Mouse (Mus musculus) frontal cortex, adult 2 months (tissue): ENCODE measurements around the gene Rtn4rl1. TPM values are rescaled to one million over a fixed set of nuclear protein-coding genes. Genes with fewer than 3 reads are reported as not detected.
A peak's percentile ranks its signal among the peaks of the same experiment; 100 is the strongest.
"Not testable (repeated sequence)": the region's sequence is repeated elsewhere in the genome, so short reads cannot be mapped to it uniquely, and the experiment has no call there.

ENCODE experiments used
- DNase-seq, 2 experiments: peaks; one replicate each; pipeline ENCODE4 v3.0.0; 2022; ENCODE audit warnings: low spot score in 1 of 2; ENCODE audit errors: extremely low spot score in 1 of 2
- polyA plus RNA-seq: library from polyadenylated mRNA; depleted of rRNA; stranded (reverse); fragments of >200 nt; gene quantifications from 2 replicates; pipeline ENCODE4 v1.2.3, GENCODE M21; 2012

Rtn4rl1 gene
- polyA plus RNA-seq, 1 experiment, result 28.1 TPM

GRCm38 (mm10) chr11:75164750-75165149 is 28.8 kb upstream of the Rtn4rl1 start:
- DNase-seq, result no peak

GRCm38 (mm10) chr11:75165441-75166192 is 28.0 kb upstream of the Rtn4rl1 start:
- peak in 1 of 2 experiments; percentile 86 for DNase-seq

- no peak for DNase-seq
These were observed 27.3 kb upstream of the Rtn4rl1 start for GRCm38 (mm10) chr11:75166193-75166842.

- no peak for DNase-seq
These were observed 26.5 kb upstream of the Rtn4rl1 start for GRCm38 (mm10) chr11:75166861-75167642.

GRCm38 (mm10) chr11:75167643-75168589 is 25.7 kb upstream of the Rtn4rl1 start:
- DNase-seq, result no peak

- peak in 1 of 2 experiments; percentile 80 for DNase-seq
These were observed 24.8 kb upstream of the Rtn4rl1 start for GRCm38 (mm10) chr11:75168590-75169361.

GRCm38 (mm10) chr11:75169405-75170080 is 24.0 kb upstream of the Rtn4rl1 start, which contains the start of gene Hic1:
Gene Hic1, minus strand, starts transcription at chr11:75169519.
- DNase-seq, result no peak

- DNase-seq, result peak; percentile 87 to 97
These were observed 23.3 kb upstream of the Rtn4rl1 start for GRCm38 (mm10) chr11:75170136-75170751.

- DNase-seq, result no peak
These were observed 22.3 kb upstream of the Rtn4rl1 start for GRCm38 (mm10) chr11:75171186-75171865.

- DNase-seq, result peak in 1 of 2 experiments; percentile 83
These were observed 21.2 kb upstream of the Rtn4rl1 start for GRCm38 (mm10) chr11:75172151-75173094.

- peak; percentile 92 to 96 for DNase-seq
These were observed 20.3 kb upstream of the Rtn4rl1 start for GRCm38 (mm10) chr11:75173095-75173798.

- DNase-seq, result no peak
These were observed 19.8 kb upstream of the Rtn4rl1 start for GRCm38 (mm10) chr11:75173799-75174165.

GRCm38 (mm10) chr11:75174574-75174973 is 19.0 kb upstream of the Rtn4rl1 start:
- DNase-seq, result not testable (repeated sequence)

- no peak for DNase-seq
These were observed 15.6 kb upstream of the Rtn4rl1 start for GRCm38 (mm10) chr11:75178011-75178410.

- peak; percentile 84 to 91 for DNase-seq
These were observed 14.8 kb upstream of the Rtn4rl1 start, which contains the start of gene Ovca2 for GRCm38 (mm10) chr11:75178672-75179208. Gene Ovca2, minus strand, starts transcription at chr11:75178835.
